Mouse (Mus musculus): ENCODE data around the gene C2cd5.

- TF ChIP-seq CEBPB (IDR thresholded peaks at IDR 0.05; ENCODE audit: insufficient read depth, poor library complexity, severe bottlenecking), result no peak
- TF ChIP-seq MYOG (IDR thresholded peaks at IDR 0.05; ENCODE audit: control insufficient read depth in 1 of 3, insufficient read depth in 1 of 3, insufficient read length in 2 of 3, low read depth in 2 of 3), result no peak
- no peak for TF ChIP-seq POLR2AphosphoS2 (IDR thresholded peaks at IDR 0.05; ENCODE audit: insufficient read length, low read depth)
- TF ChIP-seq REST (IDR thresholded peaks at IDR 0.05; ENCODE audit: insufficient read depth, insufficient read length), result no peak
- no peak for TF ChIP-seq POLR2A (IDR thresholded peaks at IDR 0.05; ENCODE audit: insufficient read length, low read depth)
- no peak for TF ChIP-seq TCF12 (IDR thresholded peaks at IDR 0.05; ENCODE audit: insufficient read depth, poor library complexity, severe bottlenecking)
- TF ChIP-seq MAX (IDR thresholded peaks at IDR 0.05; ENCODE audit: low read depth), result no peak
- TF ChIP-seq TCF3 (IDR thresholded peaks at IDR 0.05; ENCODE audit: insufficient read length, low read depth), result no peak
- TF ChIP-seq USF1 (IDR thresholded peaks at IDR 0.05; ENCODE audit: low read depth), result no peak
- TF ChIP-seq MYOD1 (IDR thresholded peaks at IDR 0.05; ENCODE audit: control insufficient read depth in 1 of 3, insufficient read length in 2 of 3, low read depth in 2 of 3), result no peak
- TF ChIP-seq E2F4 (IDR thresholded peaks at IDR 0.05; ENCODE audit: insufficient read depth), result no peak
These were observed 44.6 kb upstream of the C2cd5 start for GRCm38 (mm10) chr6:143144556-143144955.
